Mouse (Mus musculus) heart, postnatal 0 days (tissue): ENCODE data around the gene Cdca4.

ENCODE experiments used
- CTCF ChIP-seq: IDR thresholded peaks from 2 replicates; pipeline ENCODE4 v1.5.1; 2016; ENCODE audit warnings: antibody characterized with exemption, control low read depth, low read depth
- EP300 ChIP-seq: IDR thresholded peaks from 2 replicates; pipeline ENCODE4 v1.6.1; 2016; ENCODE audit warnings: antibody characterized with exemption, low read depth

DNA sequence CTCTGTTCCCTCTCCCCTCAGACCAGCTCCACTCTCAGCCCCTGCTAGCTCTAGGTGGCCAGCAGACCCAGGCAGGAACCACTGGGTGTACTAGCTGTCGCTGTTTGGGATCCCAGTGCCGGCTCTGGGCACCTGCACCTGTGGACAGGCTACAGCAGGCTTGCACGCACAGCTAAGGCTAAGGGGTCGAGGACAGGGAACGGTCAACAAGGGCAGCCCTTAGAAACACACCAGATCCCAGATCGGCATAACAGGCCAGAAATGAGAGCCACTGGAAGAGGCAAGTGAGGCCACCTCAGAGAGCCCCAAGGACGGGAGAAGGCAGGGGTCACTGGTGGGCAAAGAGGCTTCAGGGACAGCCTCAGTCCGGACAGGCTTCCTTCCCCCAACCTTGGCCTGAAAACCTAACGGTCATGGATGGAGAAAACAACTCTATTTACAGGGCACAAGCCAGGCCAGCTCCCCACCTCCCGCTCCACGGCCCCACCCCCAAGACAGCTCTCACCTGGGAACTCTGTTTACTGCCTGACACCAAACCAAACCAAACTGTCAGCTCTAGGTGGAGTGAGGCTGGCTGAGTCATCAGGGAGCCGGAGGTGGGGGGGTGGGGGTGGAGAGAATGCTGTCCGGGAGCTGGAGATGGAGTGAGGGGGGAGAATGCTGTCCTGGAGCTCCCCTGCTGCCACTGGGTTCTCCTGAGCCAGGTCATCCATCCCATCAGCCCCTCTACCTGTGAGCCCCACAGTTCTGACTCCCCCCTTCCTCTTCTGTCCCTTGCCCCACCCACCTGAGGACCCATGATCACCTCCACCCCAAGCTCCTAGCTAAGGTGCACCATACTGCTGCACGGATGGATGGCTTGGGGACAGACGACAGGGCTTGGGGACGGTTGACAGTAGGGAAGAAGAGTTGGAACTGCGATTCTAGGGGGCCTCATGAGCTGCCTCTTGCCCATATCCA, 32.4 kb downstream of the Cdca4 start:
- TF ChIP-seq CTCF (no peak), EP300 (no peak)
